Mouse (Mus musculus): ENCODE measurements around the gene Ptprk.

The Ptprk gene

DNA sequence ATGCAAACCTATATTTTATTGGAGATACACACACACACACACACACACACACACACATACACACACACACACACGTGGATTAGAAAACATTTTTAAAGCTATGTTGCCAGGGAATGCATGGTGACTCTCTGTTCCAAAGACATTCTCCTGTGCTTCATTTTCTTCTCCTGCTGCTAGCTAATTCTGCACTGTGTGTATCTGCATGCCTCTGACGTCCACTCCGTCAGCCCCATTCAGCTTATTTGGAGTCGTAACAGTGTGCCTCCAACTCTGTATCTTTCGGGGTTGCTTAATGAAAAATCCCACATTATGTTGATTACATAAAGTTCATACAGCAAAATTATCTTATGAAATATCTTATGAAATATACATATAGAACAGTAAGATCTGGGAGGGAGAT, 316.5 kb downstream of the Ptprk start:
- no peaks in the 10 kb centered on the region for H3K4me1 ChIP-seq (replicated peaks; ENCODE audit: low read depth, low read length)
- no peak overlapping the region for H3K4me3 ChIP-seq (replicated peaks; ENCODE audit: low read length)
- H3K9me3 ChIP-seq (ENCODE audit: low read length) = no peaks in the 10 kb centered on the region
- TF ChIP-seq CTCF (conservative IDR thresholded peaks at IDR 0.05; ENCODE audit: low read length) (no peak), POU5F1 (IDR thresholded peaks at IDR 0.05; ENCODE audit: borderline replicate concordance, low read length) (no peak), NANOG (IDR thresholded peaks at IDR 0.05; ENCODE audit: borderline replicate concordance, low read length) (no peak)
- no peaks in the 10 kb centered on the region for H3K36me3 ChIP-seq (ENCODE audit: insufficient read depth, low read length)
- no peaks in the 10 kb centered on the region for H3K27me3 ChIP-seq (ENCODE audit: insufficient read depth, low read length)

DNA sequence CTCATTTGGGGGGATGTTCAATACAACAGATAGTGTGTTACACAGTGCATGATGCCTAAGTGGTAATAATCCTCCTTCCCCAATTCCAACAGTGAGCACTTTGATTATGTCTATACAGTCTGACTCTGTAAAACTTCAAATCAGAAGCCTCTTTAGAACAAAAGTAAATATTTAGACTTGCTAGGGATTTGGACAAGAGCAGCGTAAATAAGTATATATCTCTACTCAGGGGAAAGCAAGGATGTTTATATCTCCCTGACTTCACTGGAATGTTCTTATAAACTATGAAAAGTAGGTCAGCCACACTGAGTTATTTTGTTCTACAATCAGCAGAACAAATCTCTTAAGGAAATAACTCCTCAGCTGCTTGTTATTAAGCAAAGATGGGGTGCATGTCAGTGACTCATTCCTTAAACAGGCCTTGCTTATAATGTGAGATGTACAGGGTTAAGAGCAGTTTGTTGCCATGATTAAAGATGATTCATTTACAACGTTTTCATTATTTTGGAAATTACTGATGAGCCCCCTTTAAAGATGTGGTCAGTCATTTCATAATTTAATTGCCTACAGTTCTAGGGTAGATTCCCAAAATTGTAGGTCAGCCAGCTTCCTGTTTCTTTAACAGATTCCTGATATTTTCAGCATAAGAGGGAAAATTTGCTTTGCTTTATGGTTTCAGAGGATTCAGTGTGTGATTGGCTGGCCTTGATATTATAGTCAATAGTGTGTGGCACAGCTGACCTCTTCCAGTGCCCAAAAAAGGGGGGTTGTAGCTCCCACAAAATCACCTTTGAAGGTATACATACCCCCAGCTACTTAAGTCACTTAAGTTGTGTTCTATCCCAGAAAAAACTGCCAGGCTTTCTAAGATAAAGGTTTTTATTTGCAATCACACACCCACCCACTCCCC, 321.2 kb downstream of the Ptprk start:
- Histone ChIP-seq H3K4me1 (replicated peaks; ENCODE audit: low read depth, low read length) (no peaks in the 10 kb centered on the region), H3K27me3 (ENCODE audit: insufficient read depth, low read length) (no peaks in the 10 kb centered on the region), H3K9me3 (ENCODE audit: low read length) (no peaks in the 10 kb centered on the region), H3K4me3 (replicated peaks; ENCODE audit: low read length) (no peak overlapping the region), H3K36me3 (ENCODE audit: insufficient read depth, low read length) (no peaks in the 10 kb centered on the region)
- TF ChIP-seq NANOG (IDR thresholded peaks at IDR 0.05; ENCODE audit: borderline replicate concordance, low read length) = no peak
- no peak for TF ChIP-seq CTCF (conservative IDR thresholded peaks at IDR 0.05; ENCODE audit: low read length)
- TF ChIP-seq POU5F1 (IDR thresholded peaks at IDR 0.05; ENCODE audit: borderline replicate concordance, low read length) = no peak

- TF ChIP-seq CTCF (conservative IDR thresholded peaks at IDR 0.05; ENCODE audit: low read length) (no peak), NANOG (IDR thresholded peaks at IDR 0.05; ENCODE audit: borderline replicate concordance, low read length) (no peak), POU5F1 (IDR thresholded peaks at IDR 0.05; ENCODE audit: borderline replicate concordance, low read length) (no peak)
- H3K9me3 ChIP-seq (ENCODE audit: low read length) = no peaks in the 10 kb centered on the region
- H3K36me3 ChIP-seq (ENCODE audit: insufficient read depth, low read length) = no peaks in the 10 kb centered on the region
- H3K4me3 ChIP-seq (replicated peaks; ENCODE audit: low read length) = no peak overlapping the region
- no peaks in the 10 kb centered on the region for H3K27me3 ChIP-seq (ENCODE audit: insufficient read depth, low read length)
- H3K4me1 ChIP-seq (replicated peaks; ENCODE audit: low read depth, low read length) = no peaks in the 10 kb centered on the region
Observed at GRCm38 (mm10) chr10:28396520-28396915, 321.9 kb downstream of the Ptprk start.

DNA sequence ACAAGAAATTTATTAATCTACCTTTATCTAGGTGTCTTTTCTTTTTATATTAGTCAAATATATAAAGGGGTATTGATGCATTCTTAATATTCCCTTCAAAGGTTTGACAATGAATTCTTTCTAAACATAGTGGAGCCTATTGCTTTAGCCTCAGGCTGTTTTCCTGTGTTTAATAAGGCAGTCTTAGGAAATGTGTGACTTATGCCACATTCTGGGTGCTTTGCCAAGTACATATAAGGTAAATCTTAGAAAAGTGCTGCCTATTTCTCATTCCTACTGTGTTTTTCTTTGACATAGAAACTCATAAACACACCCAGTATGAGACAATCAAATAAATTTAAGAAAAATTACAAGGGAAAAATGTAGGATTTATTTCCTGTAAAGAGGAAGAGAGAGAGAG, 327.2 kb downstream of the Ptprk start:
- Histone ChIP-seq H3K4me1 (replicated peaks; ENCODE audit: low read depth, low read length) (no peaks in the 10 kb centered on the region), H3K9me3 (ENCODE audit: low read length) (no peaks in the 10 kb centered on the region)
- TF ChIP-seq CTCF (conservative IDR thresholded peaks at IDR 0.05; ENCODE audit: low read length) = no peak
- no peak for TF ChIP-seq POU5F1 (IDR thresholded peaks at IDR 0.05; ENCODE audit: borderline replicate concordance, low read length)
- TF ChIP-seq NANOG (IDR thresholded peaks at IDR 0.05; ENCODE audit: borderline replicate concordance, low read length) = no peak

GRCm38 (mm10) chr10:28408980-28409379, 334.4 kb downstream of the Ptprk start:
- TF ChIP-seq POU5F1 (IDR thresholded peaks at IDR 0.05; ENCODE audit: borderline replicate concordance, low read length) = no peak
- TF ChIP-seq NANOG (IDR thresholded peaks at IDR 0.05; ENCODE audit: borderline replicate concordance, low read length) = no peak
- TF ChIP-seq CTCF (conservative IDR thresholded peaks at IDR 0.05; ENCODE audit: low read length) = no peak
- H3K9me3 ChIP-seq (ENCODE audit: low read length) = no peaks in the 10 kb centered on the region
- no peaks in the 10 kb centered on the region for H3K4me1 ChIP-seq (replicated peaks; ENCODE audit: low read depth, low read length)
- H3K4me3 ChIP-seq (replicated peaks; ENCODE audit: low read length) = no peak overlapping the region
- H3K27me3 ChIP-seq (ENCODE audit: insufficient read depth, low read length) = no peaks in the 10 kb centered on the region
- H3K36me3 ChIP-seq (ENCODE audit: insufficient read depth, low read length) = no peaks in the 10 kb centered on the region

More for the DNA sequence above, 327.2 kb downstream of the Ptprk start:
- Histone ChIP-seq H3K4me3 (replicated peaks; ENCODE audit: low read length) (no peak overlapping the region), H3K36me3 (ENCODE audit: insufficient read depth, low read length) (no peaks in the 10 kb centered on the region), H3K27me3 (ENCODE audit: insufficient read depth, low read length) (no peaks in the 10 kb centered on the region)

GRCm38 (mm10) chr10:28414823-28415222, 340.2 kb downstream of the Ptprk start:
- Histone ChIP-seq H3K36me3 (ENCODE audit: insufficient read depth, low read length) (no peaks in the 10 kb centered on the region), H3K27me3 (ENCODE audit: insufficient read depth, low read length) (no peaks in the 10 kb centered on the region), H3K9me3 (ENCODE audit: low read length) (no peaks in the 10 kb centered on the region), H3K4me3 (replicated peaks; ENCODE audit: low read length) (no peak overlapping the region), H3K4me1 (replicated peaks; ENCODE audit: low read depth, low read length) (no peaks in the 10 kb centered on the region)
- TF ChIP-seq NANOG (IDR thresholded peaks at IDR 0.05; ENCODE audit: borderline replicate concordance, low read length) (no peak), CTCF (conservative IDR thresholded peaks at IDR 0.05; ENCODE audit: low read length) (no peak), POU5F1 (IDR thresholded peaks at IDR 0.05; ENCODE audit: borderline replicate concordance, low read length) (no peak)

DNA sequence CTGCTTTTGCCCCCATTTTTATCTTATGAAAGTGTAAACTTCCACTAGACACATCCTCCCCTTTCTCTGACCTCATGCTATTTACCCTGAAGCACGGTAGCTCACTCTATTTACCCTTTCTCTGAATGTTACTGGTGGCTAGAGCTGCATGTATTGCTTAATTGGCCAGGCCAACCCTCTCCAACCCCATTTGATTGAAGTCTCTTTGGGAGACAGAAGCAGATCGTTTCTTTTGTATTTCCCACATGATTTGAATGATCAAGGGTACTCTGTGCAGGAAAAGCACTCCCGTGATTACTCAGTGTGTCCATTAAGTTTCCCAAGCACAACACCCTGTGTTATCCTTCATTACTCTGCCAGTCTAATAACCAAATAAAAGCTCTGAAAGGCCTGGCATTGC, 348.0 kb downstream of the Ptprk start:
- Histone ChIP-seq H3K27me3 (ENCODE audit: insufficient read depth, low read length) (no peaks in the 10 kb centered on the region), H3K4me3 (replicated peaks; ENCODE audit: low read length) (no peak overlapping the region), H3K36me3 (ENCODE audit: insufficient read depth, low read length) (no peaks in the 10 kb centered on the region), H3K4me1 (replicated peaks; ENCODE audit: low read depth, low read length) (peaks cover 12% of the 10 kb centered on the region), H3K9me3 (ENCODE audit: low read length) (no peaks in the 10 kb centered on the region)
- TF ChIP-seq CTCF (conservative IDR thresholded peaks at IDR 0.05; ENCODE audit: low read length) (no peak), NANOG (IDR thresholded peaks at IDR 0.05; ENCODE audit: borderline replicate concordance, low read length) (no peak), POU5F1 (IDR thresholded peaks at IDR 0.05; ENCODE audit: borderline replicate concordance, low read length) (no peak)

- Histone ChIP-seq H3K9me3 (ENCODE audit: low read length) (no peaks in the 10 kb centered on the region), H3K4me3 (replicated peaks; ENCODE audit: low read length) (no peak overlapping the region), H3K36me3 (ENCODE audit: insufficient read depth, low read length) (no peaks in the 10 kb centered on the region), H3K4me1 (replicated peaks; ENCODE audit: low read depth, low read length) (peaks cover 12% of the 10 kb centered on the region), H3K27me3 (ENCODE audit: insufficient read depth, low read length) (no peaks in the 10 kb centered on the region)
- TF ChIP-seq NANOG (IDR thresholded peaks at IDR 0.05; ENCODE audit: borderline replicate concordance, low read length) = no peak
- no peak for TF ChIP-seq POU5F1 (IDR thresholded peaks at IDR 0.05; ENCODE audit: borderline replicate concordance, low read length)
- TF ChIP-seq CTCF (conservative IDR thresholded peaks at IDR 0.05; ENCODE audit: low read length) = no peak
Observed at GRCm38 (mm10) chr10:28425371-28425770, 350.8 kb downstream of the Ptprk start.

Measured in E14TG2a.4 (cell line).